Mouse (Mus musculus): Measurements from ENCODE around the gene Mansc1. TPM values are rescaled to one million over a fixed set of nuclear protein-coding genes. Genes with fewer than 3 reads are reported as not detected.

Mansc1 gene
- total and polyA plus RNA-seq, 2 experiments from 2014 or later, result 7.4 to 17.0 TPM

- 84% methylated on average over 6 of the region's 6 CpGs for WGBS
- Histone ChIP-seq H3K4me3 (ENCODE audit: low read depth, low read length) (no peak overlapping the region), H3K36me3 (replicated peaks; ENCODE audit: control insufficient read depth, insufficient read depth, low read length) (peaks cover 15% of the 10 kb centered on the region), H3K27ac (ENCODE audit: low read depth) (no peak overlapping the region), H3K4me2 (ENCODE audit: low read depth, low read length) (no peak overlapping the region), H3K9ac (replicated peaks; ENCODE audit: low read depth, low read length) (no peak overlapping the region), H3K4me1 (ENCODE audit: control insufficient read depth, insufficient read depth) (peaks cover 10% of the 10 kb centered on the region), H3K9me3 (replicated peaks; ENCODE audit: control insufficient read depth, low read length) (no peaks in the 10 kb centered on the region), H3K27me3 (ENCODE audit: control insufficient read depth, insufficient read depth, low read length) (no peaks in the 10 kb centered on the region)
- no peak for TF ChIP-seq EP300 (IDR thresholded peaks at IDR 0.05; ENCODE audit: low read depth)
- TF ChIP-seq CTCF (IDR thresholded peaks at IDR 0.05; ENCODE audit: low read depth), result no peak
- ATAC-seq (ENCODE audit: insufficient read depth, low read depth) (no peak), DNase-seq (ENCODE audit: low spot score) (no peak)
Measured at GRCm38 (mm10) chr6:134646835-134647234, 14.5 kb upstream of the Mansc1 start.

- no peak overlapping the region for H3K4me3 ChIP-seq (ENCODE audit: low read depth, low read length)
- peaks cover 2% of the 10 kb centered on the region; the same call in 1 of the 2 replicates for H3K4me1 ChIP-seq (ENCODE audit: control insufficient read depth, insufficient read depth)
- peaks cover 12% of the 10 kb centered on the region for H3K36me3 ChIP-seq (replicated peaks; ENCODE audit: control insufficient read depth, insufficient read depth, low read length)
- 89% methylated on average over 5 of the region's 5 CpGs for WGBS
- no peak for TF ChIP-seq CTCF (IDR thresholded peaks at IDR 0.05; ENCODE audit: low read depth)
- no peak for TF ChIP-seq EP300 (IDR thresholded peaks at IDR 0.05; ENCODE audit: low read depth)
- no peak overlapping the region for H3K9ac ChIP-seq (replicated peaks; ENCODE audit: low read depth, low read length)
- ATAC-seq (ENCODE audit: insufficient read depth, low read depth) (no peak), DNase-seq (ENCODE audit: low spot score) (no peak)
- H3K27me3 ChIP-seq (ENCODE audit: control insufficient read depth, insufficient read depth, low read length), result no peaks in the 10 kb centered on the region
- H3K27ac ChIP-seq (ENCODE audit: low read depth), result no peak overlapping the region
- H3K9me3 ChIP-seq (replicated peaks; ENCODE audit: control insufficient read depth, low read length), result no peaks in the 10 kb centered on the region
- no peak overlapping the region for H3K4me2 ChIP-seq (ENCODE audit: low read depth, low read length)
Measured at GRCm38 (mm10) chr6:134643296-134643695, 11.0 kb upstream of the Mansc1 start.

GRCm38 (mm10) chr6:134641738-134642446 is 9.6 kb upstream of the Mansc1 start:
- no peak for DNase-seq (ENCODE audit: low spot score)
- Histone ChIP-seq H3K9me3 (replicated peaks; ENCODE audit: control insufficient read depth, low read length) (no peaks in the 10 kb centered on the region), H3K4me2 (ENCODE audit: low read depth, low read length) (peak overlapping the region; percentile 85), H3K36me3 (replicated peaks; ENCODE audit: control insufficient read depth, insufficient read depth, low read length) (peaks cover 12% of the 10 kb centered on the region), H3K4me3 (ENCODE audit: low read depth, low read length) (peak overlapping the region; percentile 82), H3K27ac (ENCODE audit: low read depth) (no peak overlapping the region), H3K27me3 (ENCODE audit: control insufficient read depth, insufficient read depth, low read length) (no peaks in the 10 kb centered on the region), H3K9ac (replicated peaks; ENCODE audit: low read depth, low read length) (peak overlapping the region; percentile 79), H3K4me1 (ENCODE audit: control insufficient read depth, insufficient read depth) (no peaks in the 10 kb centered on the region)
- TF ChIP-seq CTCF (IDR thresholded peaks at IDR 0.05; ENCODE audit: low read depth), result no peak
- no peak for TF ChIP-seq EP300 (IDR thresholded peaks at IDR 0.05; ENCODE audit: low read depth)
- ATAC-seq (ENCODE audit: insufficient read depth, low read depth), result no peak
- 69% methylated on average over 9 of the region's 9 CpGs for WGBS

GRCm38 (mm10) chr6:134640485-134641475 is 8.5 kb upstream of the Mansc1 start:
- Histone ChIP-seq H3K27me3 (ENCODE audit: control insufficient read depth, insufficient read depth, low read length) (no peaks in the 10 kb centered on the region), H3K9ac (replicated peaks; ENCODE audit: low read depth, low read length) (peak overlapping the region; percentile 79), H3K9me3 (replicated peaks; ENCODE audit: control insufficient read depth, low read length) (no peaks in the 10 kb centered on the region), H3K4me2 (ENCODE audit: low read depth, low read length) (peak overlapping the region; percentile 85), H3K27ac (ENCODE audit: low read depth) (peak overlapping the region; percentile 78), H3K4me3 (ENCODE audit: low read depth, low read length) (peak overlapping the region; percentile 82), H3K4me1 (ENCODE audit: control insufficient read depth, insufficient read depth) (no peaks in the 10 kb centered on the region), H3K36me3 (replicated peaks; ENCODE audit: control insufficient read depth, insufficient read depth, low read length) (peaks cover 9% of the 10 kb centered on the region)
- 0 out of 2 replicates have a peak, but pooled peaks have one; percentile 11 for TF ChIP-seq EP300 (IDR thresholded peaks at IDR 0.05; ENCODE audit: low read depth)
- TF ChIP-seq CTCF (IDR thresholded peaks at IDR 0.05; ENCODE audit: low read depth), result peak; percentile 67
- peak; percentile 99 for ATAC-seq (ENCODE audit: insufficient read depth, low read depth)
- 2% methylated on average over 61 of the region's 65 CpGs for WGBS
- DNase-seq (ENCODE audit: low spot score), result peak; percentile 94

DNA sequence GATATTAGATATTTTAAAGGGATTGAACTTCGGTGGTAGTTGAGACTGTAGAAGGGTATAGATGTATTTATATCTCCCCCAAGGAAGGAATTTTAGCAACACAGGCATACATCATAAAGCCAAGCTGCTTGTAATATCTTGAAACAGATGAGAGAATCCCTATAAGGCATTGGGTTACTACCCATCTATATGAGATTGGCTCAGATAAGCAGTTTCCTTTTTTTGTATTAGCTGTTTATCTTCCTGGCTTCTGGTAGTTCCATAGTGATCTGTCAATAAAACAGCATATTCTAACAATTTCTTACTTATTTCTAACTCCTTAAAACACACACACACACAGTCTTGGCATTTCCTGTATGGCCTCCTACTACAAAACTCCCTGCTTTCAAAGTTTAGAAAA is 7.6 kb upstream of the Mansc1 start:
- Histone ChIP-seq H3K4me3 (ENCODE audit: low read depth, low read length) (no peak overlapping the region), H3K27me3 (ENCODE audit: control insufficient read depth, insufficient read depth, low read length) (no peaks in the 10 kb centered on the region), H3K9me3 (replicated peaks; ENCODE audit: control insufficient read depth, low read length) (no peaks in the 10 kb centered on the region), H3K27ac (ENCODE audit: low read depth) (no peak overlapping the region), H3K9ac (replicated peaks; ENCODE audit: low read depth, low read length) (no peak overlapping the region), H3K36me3 (replicated peaks; ENCODE audit: control insufficient read depth, insufficient read depth, low read length) (peaks cover 3% of the 10 kb centered on the region; the same call in 1 of the 2 replicates), H3K4me1 (ENCODE audit: control insufficient read depth, insufficient read depth) (no peaks in the 10 kb centered on the region), H3K4me2 (ENCODE audit: low read depth, low read length) (no peak overlapping the region)
- TF ChIP-seq CTCF (IDR thresholded peaks at IDR 0.05; ENCODE audit: low read depth), result no peak
- TF ChIP-seq EP300 (IDR thresholded peaks at IDR 0.05; ENCODE audit: low read depth), result no peak
- ATAC-seq (ENCODE audit: insufficient read depth, low read depth), result no peak
- WGBS, result 92% methylated on average over 1 of the region's 1 CpGs
- DNase-seq (ENCODE audit: low spot score), result no peak

Data from heart, postnatal 0 days (tissue).